ENCODE assay signal across 25 mouse cellular contexts in genomic region chr2:48627011-48627410, GRCm38 (mm10).
DNase-seq lines count a peak whose midpoint lies in the region; ATAC-seq and TF ChIP-seq lines count a peak whose summit lies in the region.
"Had no signal": no experiment of that assay in that cellular context is flagged by ENCODE, and none has a peak within 500 bp of the region (broad histone marks: within the 10 kb centered on the region; RNA-seq: fewer than 3 reads in every experiment).

No protein-coding gene starts in this region.

- H3K4me1 ChIP-seq in forebrain, embryonic 14.5 days (ENCODE audit: control insufficient read depth, insufficient read depth, low read length), result peaks cover 9% of the 10 kb centered on the region; the same call in 1 of the 2 replicates
- peaks cover 18% of the 10 kb centered on the region for H3K4me1 ChIP-seq in forebrain, embryonic 10.5 days
- no peaks in the 10 kb centered on the region for H3K4me1 ChIP-seq in forebrain, postnatal 0 days (ENCODE audit: insufficient read depth)
- H3K4me1 ChIP-seq: lung, embryonic 15.5 days had no signal

- no peaks in the 10 kb centered on the region for H3K9me3 ChIP-seq in forebrain, embryonic 14.5 days (replicated peaks; ENCODE audit: control insufficient read depth, low read length)
- no peaks in the 10 kb centered on the region for H3K9me3 ChIP-seq in forebrain, embryonic 10.5 days
- no peaks in the 10 kb centered on the region for H3K9me3 ChIP-seq in forebrain, postnatal 0 days (ENCODE audit: low read length)
- H3K9me3 ChIP-seq: G1E; heart, embryonic 13.5 days; hindbrain, embryonic 10.5 days; limb, embryonic 13.5 days; lung, embryonic 15.5 days; neural tube, embryonic 13.5 days had no signal

- no peak overlapping the region for H3K27ac ChIP-seq in forebrain, embryonic 14.5 days (ENCODE audit: low read depth, low read length)
- H3K27ac ChIP-seq in forebrain, embryonic 10.5 days, result no peak overlapping the region
- no peak overlapping the region for H3K27ac ChIP-seq in forebrain, postnatal 0 days (ENCODE audit: low read depth, low read length)
- no peak overlapping the region for H3K27ac ChIP-seq in gastrocnemius, adult 2 months
- H3K27ac ChIP-seq: heart, embryonic 13.5 days; hindbrain, embryonic 10.5 days; limb, embryonic 13.5 days; lung, embryonic 15.5 days; neural tube, embryonic 13.5 days had no signal

- peak; percentile 15; the same call in 1 of the 2 replicates for ATAC-seq in forebrain, embryonic 14.5 days
- ATAC-seq in forebrain, postnatal 0 days, result peak; percentile 73
- ATAC-seq: hindbrain, embryonic 16.5 days had no signal

- H3K27me3 ChIP-seq in forebrain, embryonic 14.5 days (replicated peaks; ENCODE audit: control insufficient read depth, insufficient read depth, low read length), result no peaks in the 10 kb centered on the region
- no peaks in the 10 kb centered on the region for H3K27me3 ChIP-seq in forebrain, embryonic 10.5 days (ENCODE audit: poor library complexity, severe bottlenecking)
- no peaks in the 10 kb centered on the region for H3K27me3 ChIP-seq in forebrain, postnatal 0 days (ENCODE audit: insufficient read depth, low read length)
- H3K27me3 ChIP-seq: heart, embryonic 13.5 days; limb, embryonic 13.5 days; lung, embryonic 15.5 days; neural tube, embryonic 13.5 days had no signal

- intact Hi-C loops in gastrocnemius, adult 2 months (cut with DNase I), result no loop called here

- TF ChIP-seq CTCF in forebrain, postnatal 0 days (IDR thresholded peaks at IDR 0.05; ENCODE audit: low read depth), result no peak
- TF ChIP-seq CTCF in gastrocnemius, adult 2 months (IDR thresholded peaks at IDR 0.05), result no peak

- H3K4me3 ChIP-seq in forebrain, embryonic 14.5 days (ENCODE audit: low read depth, low read length), result no peak overlapping the region
- H3K4me3 ChIP-seq in forebrain, embryonic 10.5 days, result no peak overlapping the region
- H3K4me3 ChIP-seq in forebrain, postnatal 0 days (ENCODE audit: low read depth, low read length), result no peak overlapping the region
- H3K4me3 ChIP-seq in gastrocnemius, adult 2 months, result no peak overlapping the region
- H3K4me3 ChIP-seq: erythroblast, embryonic 14.5 days; heart, embryonic 13.5 days; hindbrain, embryonic 10.5 days; limb, embryonic 13.5 days; lung, embryonic 15.5 days; neural tube, embryonic 13.5 days had no signal

- peak; percentile 50 for DNase-seq in forebrain, embryonic 14.5 days (ENCODE audit: low spot score)
- DNase-seq in forebrain, embryonic 10.5 days (ENCODE audit: extremely low spot score, low spot score), result no peak
- peak; percentile 44 for DNase-seq in brain, adult 2 months (ENCODE audit: low read depth, low spot score)
- DNase-seq in forebrain, postnatal 0 days, result peak; percentile 57
- DNase-seq in layer of hippocampus, adult 9-11 months, result peak; percentile 44
- no peak for DNase-seq in gastrocnemius, adult 2 months
- no peak for DNase-seq in adipocyte (ENCODE audit: low spot score)
- DNase-seq: adrenal gland, postnatal 10 days; cerebellum, adult 18-20 months; cerebellum, postnatal 14 days; heart, postnatal 14 days; kidney, adult 2 months; kidney, postnatal 36 days; lung, postnatal 36 days; thymus, postnatal 4 days had no signal

- H3K36me3 ChIP-seq in forebrain, embryonic 14.5 days (ENCODE audit: control insufficient read depth, insufficient read depth, low read length), result no peaks in the 10 kb centered on the region
- H3K36me3 ChIP-seq in forebrain, embryonic 10.5 days (replicated peaks), result no peaks in the 10 kb centered on the region
- H3K36me3 ChIP-seq in forebrain, postnatal 0 days (ENCODE audit: insufficient read depth), result no peaks in the 10 kb centered on the region
- H3K36me3 ChIP-seq: G1E; heart, embryonic 13.5 days; hindbrain, embryonic 10.5 days; limb, embryonic 13.5 days; lung, embryonic 15.5 days; neural tube, embryonic 13.5 days had no signal

- 79% methylated on average over 4 of the region's 4 CpGs for WGBS in forebrain, embryonic 14.5 days
- WGBS in forebrain, embryonic 10.5 days, result 87% methylated on average over 4 of the region's 4 CpGs
- WGBS in forebrain, postnatal 0 days, result 63% methylated on average over 4 of the region's 4 CpGs

- H3K9ac ChIP-seq in forebrain, embryonic 14.5 days (ENCODE audit: low read length), result no peak overlapping the region
- no peak overlapping the region for H3K9ac ChIP-seq in forebrain, postnatal 0 days
- H3K9ac ChIP-seq: heart, embryonic 13.5 days; limb, embryonic 13.5 days; lung, embryonic 15.5 days; neural tube, embryonic 13.5 days had no signal

- H3K4me2 ChIP-seq in forebrain, embryonic 14.5 days (ENCODE audit: low read length), result no peak overlapping the region
- H3K4me2 ChIP-seq in forebrain, postnatal 0 days (ENCODE audit: low read depth), result no peak overlapping the region
- H3K4me2 ChIP-seq: heart, embryonic 13.5 days; limb, embryonic 13.5 days; liver, embryonic 11.5 days; lung, embryonic 15.5 days; midbrain, embryonic 11.5 days; neural tube, embryonic 13.5 days had no signal

Comparison
In these comparisons a context has a peak if more than half of its experiments do, and no peak if none do; other contexts are left out.
1. DNase-seq: peak in forebrain, embryonic 14.5 days (single experiment), brain, adult 2 months (single experiment), forebrain, postnatal 0 days (single experiment) and layer of hippocampus, adult 9-11 months (single experiment); none in forebrain, embryonic 10.5 days (single experiment), gastrocnemius, adult 2 months (single experiment) and adipocyte (single experiment).